Mouse (Mus musculus) embryonic facial prominence, embryonic 10.5 days (tissue): ENCODE results near the gene Mycbpap. TPM values are rescaled to one million over a fixed set of nuclear protein-coding genes. Genes with fewer than 3 reads are reported as not detected.

Experiments used
- DNase-seq: peaks from one replicate; pipeline ENCODE4 v3.0.0-alpha.2; 2017; ENCODE audit warnings: low spot score
- H3K27ac ChIP-seq: fragments of 300-500 bp; sonication (generic); replicated peaks from 2 replicates; pipeline ENCODE4 v1.5.1; 2016; ENCODE audit warnings: mild to moderate bottlenecking
- H3K27me3 ChIP-seq: fragments of 300-500 bp; sonication (generic); replicated peaks from 2 replicates; pipeline ENCODE4 v1.6.1; 2016; ENCODE audit warnings: low read depth, mild to moderate bottlenecking; ENCODE audit not compliant: poor library complexity, severe bottlenecking
- H3K36me3 ChIP-seq: fragments of 300-500 bp; sonication (generic); replicated peaks from 2 replicates; pipeline ENCODE4 v1.6.1; 2016; ENCODE audit warnings: mild to moderate bottlenecking, moderate library complexity
- H3K4me1 ChIP-seq: fragments of 300-500 bp; sonication (generic); 2 replicates; pipeline ENCODE4 v1.6.1; 2016
- H3K4me3 ChIP-seq: fragments of 300-500 bp; sonication (generic); 2 replicates; pipeline ENCODE4 v1.5.1; 2016; ENCODE audit warnings: mild to moderate bottlenecking, moderate library complexity
- H3K9me3 ChIP-seq: fragments of 300-500 bp; sonication (generic); 2 replicates; pipeline ENCODE4 v1.6.1; 2016; ENCODE audit warnings: mild to moderate bottlenecking
- WGBS: fragments of 180-500 bp; shearing (Covaris S2); methylation state at CpG from one replicate; pipeline ENCODE4 v1.1.7; 2016; 5-methylcytosine and 5-hydroxymethylcytosine counted together
- polyA plus RNA-seq: library from polyadenylated mRNA; unstranded; fragments of >200 nt; fragmentation: Nextera tagmentation; extraction: Ambion mirVana; gene quantifications from 2 replicates; pipeline ENCODE4 v1.2.1, GENCODE M21; 2016

Gene Mycbpap
- polyA plus RNA-seq, 1 experiment from 2014 or later, result 2.7 TPM

DNA sequence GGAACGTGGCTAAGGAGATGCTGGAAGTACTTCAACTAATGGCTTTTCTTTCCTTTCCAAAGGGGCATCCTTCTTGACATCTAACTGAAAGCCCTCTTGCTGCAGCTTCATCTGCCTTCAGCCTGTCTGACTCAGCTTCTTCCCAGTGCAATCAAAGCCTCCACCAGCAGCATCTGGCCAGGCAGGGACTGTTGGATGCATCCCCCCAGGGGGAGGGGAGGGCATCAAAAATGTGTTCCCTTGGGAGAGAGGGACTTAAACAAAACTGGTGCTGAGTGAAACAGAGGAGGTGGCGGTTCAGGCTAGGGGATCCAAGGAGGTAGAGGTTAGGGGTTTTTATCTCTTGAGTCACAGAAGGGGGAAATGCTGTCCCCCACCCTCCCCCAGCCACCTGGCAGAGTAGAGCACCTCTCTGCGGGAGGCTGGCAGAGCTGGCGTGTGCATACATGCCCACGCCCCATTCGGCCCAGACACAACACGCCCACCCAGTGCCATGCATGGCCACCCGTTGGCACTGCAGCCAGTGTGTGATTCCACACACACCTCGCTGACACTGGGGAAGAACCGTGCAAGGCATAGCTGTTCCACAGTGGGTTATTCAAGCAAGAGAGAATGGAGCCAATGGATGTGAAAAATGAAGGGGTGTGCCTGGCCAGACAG, 66.3 kb downstream of the Mycbpap start:
- 85% methylated on average over 10 of the region's 10 CpGs for WGBS
- 0 out of 2 replicates have a peak overlapping the region, but pooled peaks have one; percentile 24 for H3K27ac ChIP-seq
- H3K27me3 ChIP-seq, result peaks cover 18% of the 10 kb centered on the region
- no peak for DNase-seq
- peaks cover 85% of the 10 kb centered on the region for H3K36me3 ChIP-seq
- H3K4me1 ChIP-seq, result peaks cover 37% of the 10 kb centered on the region
- H3K4me3 ChIP-seq, result no peak overlapping the region
- no peaks in the 10 kb centered on the region for H3K9me3 ChIP-seq

DNA sequence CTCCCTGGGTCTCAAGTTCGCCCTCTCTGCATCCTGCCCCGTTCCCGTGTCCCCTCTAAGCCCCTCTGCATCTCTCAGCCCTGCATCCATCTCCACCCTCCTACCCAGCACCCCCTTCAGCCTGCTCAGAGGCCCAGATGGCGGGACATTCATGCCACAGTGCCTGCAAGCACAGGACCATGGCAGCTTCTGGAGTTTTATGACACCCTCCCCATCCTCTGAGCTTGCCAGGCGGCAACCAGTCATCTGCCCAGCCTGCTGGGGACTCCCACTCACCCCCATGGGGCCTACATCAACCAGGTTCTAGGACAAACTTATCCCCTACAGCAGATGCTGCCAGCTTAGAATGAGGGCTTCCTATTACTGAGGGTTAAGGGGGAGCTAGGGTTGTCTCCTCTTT, 66.8 kb downstream of the Mycbpap start:
- WGBS, result 77% methylated on average over 5 of the region's 5 CpGs
- H3K27ac ChIP-seq, result peak overlapping the region; percentile 51; the same call in 1 of the 2 replicates
- peaks cover 87% of the 10 kb centered on the region for H3K36me3 ChIP-seq
- no peak for DNase-seq
- no peak overlapping the region for H3K4me3 ChIP-seq
- peaks cover 35% of the 10 kb centered on the region for H3K4me1 ChIP-seq
- H3K27me3 ChIP-seq, result peaks cover 20% of the 10 kb centered on the region
- no peaks in the 10 kb centered on the region for H3K9me3 ChIP-seq

Other genes starting within 250 kb of the Mycbpap start
- 0.39 TPM in 1 of 2 replicates, not detected in the other for gene Gm21885, start 239.9 kb downstream of the Mycbpap start, polyA plus RNA-seq
- gene Luc7l3, start 199.8 kb downstream of the Mycbpap start, polyA plus RNA-seq, result 104 and 117 TPM in 2 replicates
- 14.8 and 15.3 TPM in 2 replicates for gene Ankrd40, start 193.7 kb downstream of the Mycbpap start, polyA plus RNA-seq
- gene Abcc3, start 128.7 kb downstream of the Mycbpap start, polyA plus RNA-seq, result 0.23 and 0.24 TPM in 2 replicates
- 6.5 and 13.5 TPM in 2 replicates for gene Cacna1g, start 47.5 kb downstream of the Mycbpap start, polyA plus RNA-seq
- gene Spata20, start 35.6 kb downstream of the Mycbpap start, polyA plus RNA-seq, result not detected in 2 replicates
- gene Epn3, start 21.8 kb downstream of the Mycbpap start, polyA plus RNA-seq, result 4.5 and 4.7 TPM in 2 replicates
- 4.5 and 5.1 TPM in 2 replicates for gene Rsad1, start 27.5 kb upstream of the Mycbpap start, polyA plus RNA-seq
- 0.09 and 0.11 TPM in 2 replicates for gene Chad, start 43.3 kb upstream of the Mycbpap start, polyA plus RNA-seq
- 3.9 and 4.1 TPM in 2 replicates for gene Acsf2, start 80.1 kb upstream of the Mycbpap start, polyA plus RNA-seq
- gene Lrrc59, start 108.0 kb upstream of the Mycbpap start, polyA plus RNA-seq, result 258 and 280 TPM in 2 replicates
- 141 and 153 TPM in 2 replicates for gene Mrpl27, start 132.0 kb upstream of the Mycbpap start, polyA plus RNA-seq
- gene Eme1, start 132.2 kb upstream of the Mycbpap start, polyA plus RNA-seq, result 58.6 and 59.4 TPM in 2 replicates
- 15.1 and 16.3 TPM in 2 replicates for gene Xylt2, start 155.8 kb upstream of the Mycbpap start, polyA plus RNA-seq
- not detected in 2 replicates for gene Gm11541, start 182.8 kb upstream of the Mycbpap start, polyA plus RNA-seq
- 0.29 and 0.40 TPM in 2 replicates for gene Cdc34b, start 220.0 kb upstream of the Mycbpap start, polyA plus RNA-seq